Comparison of ENCODE assay signal across 9 mouse cellular contexts in the genomic region with DNA sequence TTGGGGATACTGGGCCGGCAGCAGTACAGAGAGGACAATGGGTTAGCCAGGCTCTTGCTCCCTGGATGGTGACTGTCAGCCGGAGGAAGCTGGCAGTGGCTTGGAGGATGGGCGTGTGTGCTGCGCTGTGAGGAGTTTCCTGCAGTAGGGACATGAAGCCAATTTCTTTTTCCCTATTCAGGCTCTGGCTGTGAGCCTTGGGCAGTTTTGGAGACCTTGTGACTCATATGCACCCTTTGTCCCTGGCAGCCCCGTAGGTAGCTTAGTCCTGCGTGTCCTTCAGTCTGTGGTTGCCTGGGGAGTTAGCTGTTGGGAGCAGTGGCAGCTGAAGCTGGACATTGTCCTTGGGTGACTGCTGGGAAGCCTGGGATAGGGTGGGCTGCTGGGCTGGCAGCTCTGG.
DNase-seq lines count a peak whose midpoint lies in the region; ATAC-seq lines count a peak whose summit lies in the region.
"Had no signal": no experiment of that assay in that cellular context is flagged by ENCODE, and none has a peak within 500 bp of the region (broad histone marks: within the 10 kb centered on the region; RNA-seq: fewer than 3 reads in every experiment).

No protein-coding gene starts in this region.

- no peak overlapping the region for H3K4me3 ChIP-seq in forebrain, embryonic 13.5 days
- no peak overlapping the region for H3K4me3 ChIP-seq in forebrain, embryonic 11.5 days (ENCODE audit: low read depth, low read length)
- H3K4me3 ChIP-seq in heart, embryonic 14.5 days (ENCODE audit: control insufficient read depth in 1 of 2, insufficient read depth in 1 of 2, low read depth in 1 of 2, low read length in 2 of 2) = no peak overlapping the region
- no peak overlapping the region for H3K4me3 ChIP-seq in stomach, embryonic 14.5 days (ENCODE audit: low read depth, low read length)
- H3K4me3 ChIP-seq: liver, embryonic 15.5 days had no signal

- 0 out of 2 replicates have a peak, but pooled peaks cover 6% of the 10 kb centered on the region for H3K36me3 ChIP-seq in forebrain, embryonic 13.5 days (ENCODE audit: poor library complexity, severe bottlenecking)
- no peaks in the 10 kb centered on the region for H3K36me3 ChIP-seq in forebrain, embryonic 11.5 days (ENCODE audit: control insufficient read depth, insufficient read depth, low read length)
- no peaks in the 10 kb centered on the region for H3K36me3 ChIP-seq in heart, embryonic 14.5 days (ENCODE audit: control insufficient read depth, insufficient read depth, low read length)
- H3K36me3 ChIP-seq in stomach, embryonic 14.5 days (ENCODE audit: control insufficient read depth, insufficient read depth, low read length) = no peaks in the 10 kb centered on the region; the same call in 1 of the 2 replicates
- H3K36me3 ChIP-seq: liver, embryonic 15.5 days had no signal

- DNase-seq in forebrain, embryonic 11.5 days (ENCODE audit: low spot score) = no peak
- DNase-seq in adrenal gland, postnatal 10 days = peak; percentile 86
- DNase-seq in kidney, postnatal 25 days = peak; percentile 76 to 94
- DNase-seq in embryo, embryonic 10 days (ENCODE audit: low spot score) = no peak
- DNase-seq in natural killer cell, adult 2 months (ENCODE audit: low spot score in 2 of 2) = no peak

- no peak overlapping the region for H3K9ac ChIP-seq in forebrain, embryonic 13.5 days
- no peak overlapping the region for H3K9ac ChIP-seq in forebrain, embryonic 11.5 days (ENCODE audit: low read length)
- no peak overlapping the region for H3K9ac ChIP-seq in heart, embryonic 14.5 days (ENCODE audit: low read length)
- H3K9ac ChIP-seq in stomach, embryonic 14.5 days (replicated peaks; ENCODE audit: low read depth, low read length) = no peak overlapping the region
- H3K9ac ChIP-seq: liver, embryonic 15.5 days had no signal

- 28% methylated on average over 6 of the region's 6 CpGs for WGBS in forebrain, embryonic 13.5 days
- 27% methylated on average over 6 of the region's 6 CpGs for WGBS in forebrain, embryonic 11.5 days
- 38% methylated on average over 6 of the region's 6 CpGs for WGBS in heart, embryonic 14.5 days
- WGBS in stomach, embryonic 14.5 days = 41% methylated on average over 6 of the region's 6 CpGs

- H3K27me3 ChIP-seq in forebrain, embryonic 13.5 days = no peaks in the 10 kb centered on the region
- H3K27me3 ChIP-seq in forebrain, embryonic 11.5 days (ENCODE audit: control insufficient read depth, insufficient read depth, low read length) = no peaks in the 10 kb centered on the region
- peaks cover 25% of the 10 kb centered on the region for H3K27me3 ChIP-seq in heart, embryonic 14.5 days (ENCODE audit: control insufficient read depth, insufficient read depth, low read length)
- H3K27me3 ChIP-seq in stomach, embryonic 14.5 days (ENCODE audit: control insufficient read depth, insufficient read depth, low read length) = no peaks in the 10 kb centered on the region
- H3K27me3 ChIP-seq: liver, embryonic 15.5 days had no signal

- H3K9me3 ChIP-seq in forebrain, embryonic 13.5 days (replicated peaks) = no peaks in the 10 kb centered on the region
- H3K9me3 ChIP-seq in forebrain, embryonic 11.5 days (ENCODE audit: control insufficient read depth, low read length) = no peaks in the 10 kb centered on the region
- H3K9me3 ChIP-seq in heart, embryonic 14.5 days (ENCODE audit: control insufficient read depth, low read length) = no peaks in the 10 kb centered on the region
- H3K9me3 ChIP-seq in stomach, embryonic 14.5 days (ENCODE audit: control insufficient read depth, low read depth, low read length) = no peaks in the 10 kb centered on the region
- H3K9me3 ChIP-seq: liver, embryonic 15.5 days had no signal

- ATAC-seq in forebrain, embryonic 13.5 days = no peak
- no peak for ATAC-seq in forebrain, embryonic 11.5 days (replicated peaks; ENCODE audit: low FRiP score)
- 0 out of 2 replicates have a peak, but pooled peaks have one; percentile 58 for ATAC-seq in heart, embryonic 14.5 days (ENCODE audit: insufficient number of reproducible peaks, insufficient read depth, low FRiP score, low read depth)
- ATAC-seq in stomach, embryonic 14.5 days (ENCODE audit: insufficient number of reproducible peaks, insufficient read depth, low FRiP score, low read depth) = no peak

- H3K4me1 ChIP-seq in forebrain, embryonic 13.5 days = peaks cover 34% of the 10 kb centered on the region
- H3K4me1 ChIP-seq in forebrain, embryonic 11.5 days (replicated peaks; ENCODE audit: control insufficient read depth, insufficient read depth, low read length) = peaks cover 8% of the 10 kb centered on the region
- peaks cover 15 to 34% of the 10 kb centered on the region in 2 experiments; a peak in 3 of 4 replicates for H3K4me1 ChIP-seq in heart, embryonic 14.5 days (ENCODE audit: control insufficient read depth in 2 of 2, insufficient read depth in 2 of 2, low read length in 2 of 2)
- H3K4me1 ChIP-seq in stomach, embryonic 14.5 days (ENCODE audit: control insufficient read depth, insufficient read depth, low read length) = peaks cover 69% of the 10 kb centered on the region

- H3K4me2 ChIP-seq in forebrain, embryonic 13.5 days = no peak overlapping the region
- no peak overlapping the region for H3K4me2 ChIP-seq in forebrain, embryonic 11.5 days (ENCODE audit: low read depth, low read length, severe bottlenecking)
- H3K4me2 ChIP-seq in heart, embryonic 14.5 days (ENCODE audit: low read length) = no peak overlapping the region
- H3K4me2 ChIP-seq in stomach, embryonic 14.5 days (replicated peaks; ENCODE audit: low read depth, low read length) = no peak overlapping the region
- H3K4me2 ChIP-seq: liver, embryonic 15.5 days had no signal

- H3K27ac ChIP-seq in forebrain, embryonic 13.5 days = peak overlapping the region; percentile 20; the same call in 1 of the 2 replicates
- no peak overlapping the region for H3K27ac ChIP-seq in forebrain, embryonic 11.5 days (ENCODE audit: low read depth, low read length)
- H3K27ac ChIP-seq in heart, embryonic 14.5 days (replicated peaks in 1 of 2; ENCODE audit: control insufficient read depth in 1 of 2, insufficient read depth in 1 of 2, low read depth in 2 of 2, low read length in 2 of 2) = no peak overlapping the region; a peak in 1 of 4 replicates
- peak overlapping the region; percentile 10; the same call in 1 of the 2 replicates for H3K27ac ChIP-seq in stomach, embryonic 14.5 days (ENCODE audit: low read length)
- H3K27ac ChIP-seq: liver, embryonic 15.5 days had no signal

Comparison
In these comparisons a context has a peak if more than half of its experiments do, and no peak if none do; other contexts are left out.
1. H3K27ac ChIP-seq: peak in forebrain, embryonic 13.5 days (single experiment) and stomach, embryonic 14.5 days (single experiment); none in forebrain, embryonic 11.5 days (single experiment) and heart, embryonic 14.5 days (0 of 2).
2. DNase-seq: peak in adrenal gland, postnatal 10 days (single experiment) and kidney, postnatal 25 days (2 of 2); none in forebrain, embryonic 11.5 days (single experiment), embryo, embryonic 10 days (single experiment) and natural killer cell, adult 2 months (0 of 2).